Mouse (Mus musculus) limb, embryonic 10.5 days (tissue): ENCODE measurements around the gene Gpr88. TPM values are rescaled to one million over a fixed set of nuclear protein-coding genes. Genes with fewer than 3 reads are reported as not detected.
A peak's percentile ranks its signal among the peaks of the same experiment; 100 is the strongest.
"Not testable (repeated sequence)": the region's sequence is repeated elsewhere in the genome, so short reads cannot be mapped to it uniquely, and the experiment has no call there.

ENCODE experiments used
- DNase-seq: peaks from one replicate; pipeline ENCODE4 v3.0.0-alpha.2; 2017; ENCODE audit warnings: low spot score
- H3K27ac ChIP-seq: fragments of 300-500 bp; sonication (generic); 2 replicates; pipeline ENCODE4 v1.5.1; 2016; ENCODE audit warnings: mild to moderate bottlenecking
- H3K27me3 ChIP-seq: fragments of 300-500 bp; sonication (generic); 2 replicates; pipeline ENCODE4 v1.6.1; 2016; ENCODE audit warnings: low read depth, mild to moderate bottlenecking; ENCODE audit not compliant: poor library complexity, severe bottlenecking
- H3K36me3 ChIP-seq: fragments of 300-500 bp; sonication (generic); 2 replicates; pipeline ENCODE4 v1.6.1; 2016; ENCODE audit warnings: mild to moderate bottlenecking, moderate library complexity
- H3K4me1 ChIP-seq: fragments of 300-500 bp; sonication (generic); 2 replicates; pipeline ENCODE4 v1.6.1; 2016
- H3K4me3 ChIP-seq: fragments of 300-500 bp; sonication (generic); 2 replicates; pipeline ENCODE4 v1.5.1; 2016; ENCODE audit warnings: mild to moderate bottlenecking, moderate library complexity
- H3K9me3 ChIP-seq: fragments of 300-500 bp; sonication (generic); replicated peaks from 2 replicates; pipeline ENCODE4 v1.6.1; 2016; ENCODE audit warnings: mild to moderate bottlenecking
- WGBS: fragments of 180-500 bp; shearing (Covaris S2); methylation state at CpG from one replicate; pipeline ENCODE4 v1.1.7; 2016; 5-methylcytosine and 5-hydroxymethylcytosine counted together
- polyA plus RNA-seq: library from polyadenylated mRNA; unstranded; fragments of >200 nt; fragmentation: Nextera tagmentation; extraction: Ambion mirVana; gene quantifications from 2 replicates; pipeline ENCODE4 v1.2.1, GENCODE M21; 2016

Gpr88 gene
- polyA plus RNA-seq, 1 experiment from 2014 or later = 0.05 TPM

DNA sequence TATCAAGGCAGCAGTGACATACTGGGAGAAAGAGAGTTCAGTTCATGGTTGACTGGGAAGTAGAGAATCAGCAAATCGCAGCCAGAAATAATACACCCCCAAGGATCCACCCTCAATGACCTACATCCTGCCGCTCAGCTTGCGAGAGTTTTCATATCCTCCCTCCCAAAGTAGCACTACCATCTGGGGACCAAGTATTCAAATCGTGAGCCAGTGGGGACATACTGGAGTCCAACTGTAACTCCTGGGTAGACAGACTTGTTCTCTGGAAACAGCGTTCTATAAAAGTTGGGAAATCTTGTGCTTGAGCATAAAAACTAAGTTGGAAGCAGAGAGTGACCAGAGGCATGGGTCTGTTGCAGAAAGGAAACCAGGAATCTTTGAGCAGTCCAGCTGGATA is 20.5 kb downstream of the Gpr88 start:
- WGBS = 86% methylated on average over 5 of the region's 5 CpGs
- H3K4me3 ChIP-seq = no peak overlapping the region
- no peak for DNase-seq

DNA sequence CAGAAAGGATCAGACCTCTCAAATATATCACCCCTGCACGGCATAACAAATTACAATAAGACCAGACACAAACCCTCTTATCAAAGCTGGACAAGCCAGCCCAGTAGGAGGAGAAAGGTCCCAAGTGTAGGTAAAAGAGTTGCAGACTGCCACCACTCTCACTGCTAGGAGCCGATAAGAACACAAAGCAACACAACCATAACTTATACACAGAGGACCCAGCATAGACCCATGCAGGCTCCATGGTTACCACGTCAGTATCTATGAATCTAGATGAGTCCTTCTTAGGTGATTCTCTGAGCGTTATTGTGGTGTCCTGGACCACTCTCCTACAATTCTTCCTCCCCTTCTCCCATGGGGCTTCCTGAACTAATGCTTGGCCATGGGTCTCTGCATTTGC is 24.0 kb downstream of the Gpr88 start:
- H3K27me3 ChIP-seq = no peaks in the 10 kb centered on the region
- H3K27ac ChIP-seq = no peak overlapping the region
- 88% methylated on average over 4 of the region's 4 CpGs for WGBS
- H3K9me3 ChIP-seq = no peaks in the 10 kb centered on the region
- H3K36me3 ChIP-seq = no peaks in the 10 kb centered on the region
- DNase-seq = no peak
- no peak overlapping the region for H3K4me3 ChIP-seq
- H3K4me1 ChIP-seq = peaks cover 13% of the 10 kb centered on the region

More for the DNA sequence above, 20.5 kb downstream of the Gpr88 start:
- Histone ChIP-seq H3K4me1 (peaks cover 13% of the 10 kb centered on the region; the same call in 1 of the 2 replicates), H3K9me3 (no peaks in the 10 kb centered on the region), H3K27ac (no peak overlapping the region), H3K36me3 (no peaks in the 10 kb centered on the region), H3K27me3 (no peaks in the 10 kb centered on the region)

- H3K27me3 ChIP-seq = no peaks in the 10 kb centered on the region
- peaks cover 13% of the 10 kb centered on the region for H3K4me1 ChIP-seq
- no peaks in the 10 kb centered on the region for H3K9me3 ChIP-seq
- no peak overlapping the region for H3K27ac ChIP-seq
- no peaks in the 10 kb centered on the region for H3K36me3 ChIP-seq
- no peak overlapping the region for H3K4me3 ChIP-seq
- DNase-seq = no peak
- WGBS = 55% methylated on average over 11 of the region's 11 CpGs
Measured at GRCm38 (mm10) chr3:116228360-116229245, 24.7 kb downstream of the Gpr88 start.

DNA sequence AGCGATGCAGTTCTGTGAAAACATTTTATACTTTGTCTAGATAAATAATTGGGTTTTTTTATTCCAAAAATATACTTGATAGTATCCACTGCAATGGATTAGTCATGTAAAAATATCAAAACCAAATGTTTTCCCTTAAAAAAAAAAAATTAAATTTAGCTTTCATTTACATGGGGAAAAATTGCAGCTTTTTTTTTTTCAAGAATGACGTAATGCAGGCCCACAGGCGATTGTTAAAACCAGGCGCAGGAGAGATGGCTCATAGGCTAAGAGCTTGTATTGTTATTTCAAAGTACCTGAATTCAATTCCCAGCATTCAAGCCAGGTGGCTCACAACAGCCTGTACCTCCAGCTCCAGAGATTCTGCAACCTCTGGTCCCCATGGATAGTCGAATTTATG is 25.9 kb downstream of the Gpr88 start:
- no peak for DNase-seq
- peaks cover 13% of the 10 kb centered on the region for H3K4me1 ChIP-seq
- H3K36me3 ChIP-seq = no peaks in the 10 kb centered on the region
- H3K9me3 ChIP-seq = no peaks in the 10 kb centered on the region
- no peaks in the 10 kb centered on the region for H3K27me3 ChIP-seq
- WGBS = 84% methylated on average over 5 of the region's 5 CpGs
- no peak overlapping the region for H3K27ac ChIP-seq
- no peak overlapping the region for H3K4me3 ChIP-seq

- 0 out of 2 replicates have a peak overlapping the region, but pooled peaks have one; percentile 6 for H3K27ac ChIP-seq
- H3K4me1 ChIP-seq = peaks cover 13% of the 10 kb centered on the region
- 92% methylated on average over 6 of the region's 6 CpGs for WGBS
- H3K9me3 ChIP-seq = no peaks in the 10 kb centered on the region
- no peak overlapping the region for H3K4me3 ChIP-seq
- DNase-seq = no peak
- H3K36me3 ChIP-seq = no peaks in the 10 kb centered on the region
- no peaks in the 10 kb centered on the region for H3K27me3 ChIP-seq
Measured at GRCm38 (mm10) chr3:116226915-116227314, 26.4 kb downstream of the Gpr88 start.

- H3K27me3 ChIP-seq = no peaks in the 10 kb centered on the region
- H3K27ac ChIP-seq = no peak overlapping the region
- H3K36me3 ChIP-seq = no peaks in the 10 kb centered on the region
- no peaks in the 10 kb centered on the region for H3K9me3 ChIP-seq
- H3K4me3 ChIP-seq = no peak overlapping the region
- WGBS = 46% methylated on average over 17 of the region's 17 CpGs
- peaks cover 4% of the 10 kb centered on the region for H3K4me1 ChIP-seq
- DNase-seq = no peak
Measured at GRCm38 (mm10) chr3:116222511-116223243, 30.6 kb downstream of the Gpr88 start.

DNA sequence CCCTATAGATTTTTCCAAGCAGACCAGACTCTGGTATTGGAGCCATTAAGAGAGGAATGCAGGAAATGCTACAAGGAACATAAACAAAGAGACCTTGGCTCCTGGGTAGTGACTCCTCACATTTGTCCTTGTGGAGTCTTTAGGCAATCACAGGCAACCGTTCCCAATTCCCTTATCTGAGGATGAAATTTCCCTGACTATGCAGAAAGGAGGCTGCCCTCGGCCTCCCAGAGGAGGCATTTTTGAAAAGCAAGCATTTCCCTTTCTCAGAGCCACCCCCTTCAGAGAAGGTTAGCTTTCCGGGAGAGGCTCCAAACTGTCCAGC is 31.7 kb downstream of the Gpr88 start:
- WGBS = 34% methylated on average over 3 of the region's 3 CpGs
- DNase-seq = no peak

GRCm38 (mm10) chr3:116220980-116221685 is 32.2 kb downstream of the Gpr88 start:
- Histone ChIP-seq H3K27ac (no peak overlapping the region), H3K4me3 (no peak overlapping the region), H3K9me3 (no peaks in the 10 kb centered on the region), H3K27me3 (no peaks in the 10 kb centered on the region), H3K36me3 (no peaks in the 10 kb centered on the region), H3K4me1 (peaks cover 4% of the 10 kb centered on the region; the same call in 1 of the 2 replicates)
- WGBS = 74% methylated on average over 6 of the region's 6 CpGs
- DNase-seq = no peak

More for the DNA sequence above, 31.7 kb downstream of the Gpr88 start:
- Histone ChIP-seq H3K4me3 (no peak overlapping the region), H3K27ac (no peak overlapping the region), H3K9me3 (no peaks in the 10 kb centered on the region), H3K36me3 (no peaks in the 10 kb centered on the region), H3K27me3 (no peaks in the 10 kb centered on the region), H3K4me1 (peaks cover 4% of the 10 kb centered on the region)

DNA sequence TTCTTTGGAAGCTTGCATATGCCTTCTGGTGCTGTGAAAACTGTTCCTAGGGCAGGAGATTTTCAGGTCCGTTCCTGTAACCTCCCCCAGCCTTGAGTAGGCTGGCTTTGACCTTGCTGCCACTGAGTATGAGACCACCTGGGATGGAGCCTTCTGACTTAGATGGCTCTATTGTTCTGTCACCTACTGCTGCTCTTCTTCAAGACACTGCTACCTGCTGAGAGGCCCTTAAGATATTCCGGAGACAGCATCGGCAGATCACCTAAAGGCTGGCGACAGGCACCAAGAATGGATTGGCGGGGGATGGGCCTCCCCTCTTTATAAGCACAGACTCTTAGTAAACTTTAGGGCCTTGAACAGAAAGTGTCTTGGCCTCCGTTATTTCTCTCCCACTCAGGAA is 35.9 kb downstream of the Gpr88 start:
- 76% methylated on average over 6 of the region's 6 CpGs for WGBS

GRCm38 (mm10) chr3:116216261-116216660 is 37.0 kb downstream of the Gpr88 start:
- H3K36me3 ChIP-seq = no peaks in the 10 kb centered on the region
- H3K27me3 ChIP-seq = no peaks in the 10 kb centered on the region
- WGBS = 79% methylated on average over 1 of the region's 1 CpGs
- no peaks in the 10 kb centered on the region for H3K9me3 ChIP-seq
- DNase-seq = no peak
- no peaks in the 10 kb centered on the region for H3K4me1 ChIP-seq
- no peak overlapping the region for H3K27ac ChIP-seq
- no peak overlapping the region for H3K4me3 ChIP-seq

More for the DNA sequence above, 35.9 kb downstream of the Gpr88 start:
- not testable (repeated sequence) for H3K9me3 ChIP-seq, H3K4me1 ChIP-seq, H3K27me3 ChIP-seq, H3K36me3 ChIP-seq, H3K27ac ChIP-seq, DNase-seq, H3K4me3 ChIP-seq

DNA sequence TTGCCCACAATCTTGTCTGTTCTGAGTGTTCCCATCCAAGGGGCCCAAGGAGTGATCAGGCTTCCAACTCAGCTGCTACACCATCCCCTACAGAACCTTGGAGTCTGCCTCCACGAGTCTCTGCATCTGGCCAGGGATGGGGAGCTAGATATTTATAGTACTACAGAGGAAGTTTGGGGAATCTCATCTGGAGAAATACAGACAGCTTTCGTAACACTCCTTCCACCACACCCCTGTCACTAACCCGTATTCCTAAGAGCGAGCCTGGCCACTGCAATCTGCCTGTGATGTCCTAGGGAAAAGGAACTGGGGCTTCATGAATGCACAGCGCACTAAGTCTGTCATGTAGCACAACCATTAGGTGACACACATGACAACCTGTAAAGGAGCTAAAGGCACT is 41.7 kb downstream of the Gpr88 start:
- no peaks in the 10 kb centered on the region for H3K4me1 ChIP-seq
- H3K27ac ChIP-seq = no peak overlapping the region
- H3K36me3 ChIP-seq = no peaks in the 10 kb centered on the region
- H3K9me3 ChIP-seq = no peaks in the 10 kb centered on the region
- no peak for DNase-seq
- H3K4me3 ChIP-seq = no peak overlapping the region
- 84% methylated on average over 5 of the region's 5 CpGs for WGBS
- no peaks in the 10 kb centered on the region for H3K27me3 ChIP-seq

GRCm38 (mm10) chr3:116210720-116211121 is 42.6 kb downstream of the Gpr88 start:
- Histone ChIP-seq H3K27me3 (no peaks in the 10 kb centered on the region), H3K36me3 (no peaks in the 10 kb centered on the region), H3K4me3 (no peak overlapping the region), H3K4me1 (no peaks in the 10 kb centered on the region), H3K9me3 (no peaks in the 10 kb centered on the region), H3K27ac (no peak overlapping the region)
- no peak for DNase-seq
- 81% methylated on average over 8 of the region's 8 CpGs for WGBS

DNA sequence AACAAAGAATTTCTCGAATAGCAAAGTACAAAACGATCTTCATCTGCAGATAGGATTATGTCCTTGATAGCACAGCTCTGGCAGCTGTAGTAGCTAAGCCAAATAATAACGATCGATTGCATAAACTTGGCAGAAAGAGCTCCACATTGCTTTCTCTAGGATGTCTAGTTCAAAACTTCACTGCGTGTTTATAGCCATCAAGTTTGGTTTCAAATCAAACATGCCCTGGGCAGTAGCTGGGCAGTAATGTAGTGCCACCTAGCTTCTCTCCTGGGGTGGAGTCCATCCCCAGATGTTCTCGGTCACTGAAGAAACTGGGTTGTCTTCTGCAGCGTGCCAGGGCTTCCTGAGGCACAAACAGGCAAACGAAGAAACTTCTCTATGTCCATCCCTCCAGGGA is 44.1 kb downstream of the Gpr88 start:
- WGBS = 89% methylated on average over 8 of the region's 8 CpGs
- no peak for DNase-seq
- Histone ChIP-seq H3K4me3 (no peak overlapping the region), H3K36me3 (no peaks in the 10 kb centered on the region), H3K9me3 (no peaks in the 10 kb centered on the region), H3K4me1 (no peaks in the 10 kb centered on the region), H3K27me3 (no peaks in the 10 kb centered on the region), H3K27ac (no peak overlapping the region)
